Comparison of ENCODE assay signal across 6 mouse cellular contexts in genomic region chr5:60882481-60883305, GRCm38 (mm10).
DNase-seq lines count a peak whose midpoint lies in the region; TF ChIP-seq lines count a peak whose summit lies in the region.
"Not testable (repeated sequence)": the region's sequence is repeated elsewhere in the genome, so short reads cannot be mapped to it uniquely, and the experiment has no call there.

No protein-coding gene starts in this region.

- H3K4me1 ChIP-seq in ES-Bruce4 (ENCODE audit: control insufficient read depth, insufficient read depth, low read length) = not testable (repeated sequence)
- H3K4me1 ChIP-seq in ES-E14 (ENCODE audit: control insufficient read depth in 2 of 2, insufficient read depth in 2 of 2, low read length in 2 of 2, poor library complexity in 1 of 2) = peaks cover 3 to 14% of the 10 kb centered on the region in 2 experiments

- H3K9me3 ChIP-seq in ES-Bruce4 (replicated peaks; ENCODE audit: control insufficient read depth, insufficient read depth, low read length, poor library complexity, severe bottlenecking); ES-E14 (ENCODE audit: control insufficient read depth, insufficient read depth, low read depth, low read length): not testable (repeated sequence)

- TF ChIP-seq POLR2A in ES-Bruce4 (IDR thresholded peaks at IDR 0.05; ENCODE audit: insufficient read depth, low read length) = not testable (repeated sequence)

- TF ChIP-seq CTCF in ES-Bruce4 (IDR thresholded peaks at IDR 0.05; ENCODE audit: low read depth, low read length) = not testable (repeated sequence)

- TF ChIP-seq EP300 in ES-Bruce4 (IDR thresholded peaks at IDR 0.05; ENCODE audit: insufficient read depth, low read depth, low read length) = not testable (repeated sequence)

- peak; percentile 95 for DNase-seq in ES-CJ7 (ENCODE audit: low read depth, low spot score)
- DNase-seq in ES-E14 (ENCODE audit: low read depth, low spot score) = peak; percentile 54
- DNase-seq in R1 (ENCODE audit: low read depth, low spot score) = peak; percentile 98
- peak; percentile 4 for DNase-seq in WW6 (ENCODE audit: low read depth, low spot score)
- DNase-seq in ZHBTc4 (ENCODE audit: low read depth, low spot score) = peak; percentile 91

- in situ Hi-C loops in ES-E14 (cut with MboI; ENCODE audit: low sequenced_read_pairs in 2 of 2, unreplicated experiment in 2 of 2) = not testable (repeated sequence)

- H3K27ac ChIP-seq in ES-Bruce4 (ENCODE audit: insufficient read depth, low read length) = peak overlapping the region; percentile 100
- H3K27ac ChIP-seq in ES-E14 (ENCODE audit: insufficient read depth, low read depth, low read length, poor library complexity, severe bottlenecking) = peak overlapping the region; percentile 98; the same call in 1 of the 2 replicates

- not testable (repeated sequence) for H3K4me3 ChIP-seq in ES-Bruce4 (ENCODE audit: low read depth, low read length); ES-E14 (ENCODE audit: insufficient read depth in 1 of 2, low read depth in 1 of 2, low read length in 2 of 2, poor library complexity in 1 of 2, severe bottlenecking in 1 of 2)

- not testable (repeated sequence) for H3K36me3 ChIP-seq in ES-Bruce4 (ENCODE audit: control insufficient read depth, insufficient read depth, low read length, poor library complexity, severe bottlenecking); ES-E14 (ENCODE audit: control insufficient read depth, insufficient read depth, low read length, poor library complexity, severe bottlenecking)

- H3K27me3 ChIP-seq in ES-Bruce4 (ENCODE audit: control insufficient read depth, insufficient read depth, low read length, poor library complexity, severe bottlenecking) = not testable (repeated sequence)

- not testable (repeated sequence) for H3K9ac ChIP-seq in ES-Bruce4 (ENCODE audit: low read depth, poor library complexity, severe bottlenecking); ES-E14 (ENCODE audit: insufficient read depth, low read depth, low read length, poor library complexity, severe bottlenecking)

Comparison
In these comparisons a context has a peak if more than half of its experiments do, and no peak if none do; other contexts are left out.
1. DNase-seq: peak in every context shown above with its lines; median percentile 98 in R1; 95 in ES-CJ7; 91 in ZHBTc4; 54 in ES-E14; 4 in WW6.